Mouse (Mus musculus): ENCODE results near the gene Fam151a.
"Not testable (repeated sequence)": the region's sequence is repeated elsewhere in the genome, so short reads cannot be mapped to it uniquely, and the experiment has no call there.

Fam151a gene

GRCm38 (mm10) chr4:106733636-106734035 is at the start of gene Fam151a:
TSS of gene Fam151a (plus strand) at chr4:106733889.
- DNase-seq (ENCODE audit: low spot score) = no peak

GRCm38 (mm10) chr4:106688636-106689296 is 44.9 kb upstream of the Fam151a start:
- no peak for DNase-seq (ENCODE audit: low spot score)

- DNase-seq (ENCODE audit: low spot score) = no peak
These were observed 39.8 kb upstream of the Fam151a start for GRCm38 (mm10) chr4:106693841-106694430.

- no peak for DNase-seq (ENCODE audit: low spot score)
These were observed 33.7 kb upstream of the Fam151a start for GRCm38 (mm10) chr4:106699989-106700388.

DNA sequence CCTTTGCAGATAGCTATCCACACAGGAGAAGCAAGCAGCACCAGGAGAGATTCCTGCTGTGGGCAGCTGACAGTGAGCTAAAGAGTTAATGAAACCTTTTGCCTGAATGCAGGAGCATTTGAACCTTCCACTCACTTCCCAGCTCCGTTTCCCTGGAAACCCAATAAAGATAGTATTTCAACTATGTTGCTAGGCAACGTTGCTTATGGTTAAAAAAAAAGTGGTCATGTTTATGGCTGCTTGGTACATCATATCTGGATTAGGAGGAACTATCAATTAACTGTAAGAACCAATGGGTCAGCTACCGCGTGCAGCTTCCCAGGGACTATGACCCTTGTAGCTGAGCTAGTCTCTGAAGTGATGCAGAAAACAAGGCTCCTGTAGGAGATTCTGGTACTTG is 32.9 kb upstream of the Fam151a start:
- no peak for DNase-seq (ENCODE audit: low spot score)

DNA sequence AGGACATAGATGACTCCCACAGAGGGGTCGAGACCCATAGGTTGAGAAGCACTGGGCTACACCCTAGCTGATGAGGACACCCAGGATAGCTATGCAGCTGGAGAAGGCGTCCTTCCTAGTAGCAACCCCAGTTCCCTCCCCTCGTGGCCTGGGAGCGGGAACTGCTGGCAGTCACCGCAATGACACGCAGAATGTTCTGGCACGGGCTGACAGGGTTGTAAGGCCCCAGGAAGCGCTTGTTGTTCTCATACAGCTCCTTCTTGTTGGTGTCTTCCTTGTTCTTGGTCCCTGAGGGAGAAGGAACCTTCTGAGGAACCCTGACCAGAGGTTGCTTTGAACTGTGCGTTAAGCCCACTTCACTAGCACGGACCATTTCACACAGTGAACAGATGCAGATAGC is 29.7 kb upstream of the Fam151a start:
- DNase-seq (ENCODE audit: low spot score) = no peak

GRCm38 (mm10) chr4:106704416-106704815 is 29.3 kb upstream of the Fam151a start:
- no peak for DNase-seq (ENCODE audit: low spot score)

DNA sequence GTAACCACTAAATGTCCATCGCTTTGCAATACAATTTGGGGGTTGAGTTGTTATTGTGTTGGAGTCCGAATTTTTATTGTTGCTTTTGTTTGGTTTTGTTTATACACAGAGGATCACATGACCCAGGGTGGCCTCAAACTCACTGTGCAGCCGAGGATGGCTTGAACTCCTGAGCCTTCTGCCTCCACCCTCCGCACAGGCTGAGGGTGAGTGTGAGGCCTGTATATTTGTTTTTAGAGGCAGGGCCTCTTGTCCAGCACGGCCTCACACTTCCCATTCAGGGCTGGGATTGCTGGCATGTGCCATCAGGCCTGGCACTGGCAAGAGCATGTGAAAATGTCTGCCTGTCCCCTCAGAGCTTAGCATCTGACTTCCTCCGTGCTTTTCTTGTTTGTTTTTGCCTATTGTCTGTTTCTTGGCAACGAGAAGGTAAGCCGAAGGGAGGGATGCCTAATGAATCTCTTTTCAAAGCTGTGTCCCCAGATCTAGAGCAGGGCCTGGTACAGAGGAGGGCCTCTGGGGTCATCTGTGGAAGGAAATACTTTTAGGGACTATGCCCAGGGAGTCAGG is 28.5 kb upstream of the Fam151a start:
- no peak for DNase-seq (ENCODE audit: low spot score)

DNA sequence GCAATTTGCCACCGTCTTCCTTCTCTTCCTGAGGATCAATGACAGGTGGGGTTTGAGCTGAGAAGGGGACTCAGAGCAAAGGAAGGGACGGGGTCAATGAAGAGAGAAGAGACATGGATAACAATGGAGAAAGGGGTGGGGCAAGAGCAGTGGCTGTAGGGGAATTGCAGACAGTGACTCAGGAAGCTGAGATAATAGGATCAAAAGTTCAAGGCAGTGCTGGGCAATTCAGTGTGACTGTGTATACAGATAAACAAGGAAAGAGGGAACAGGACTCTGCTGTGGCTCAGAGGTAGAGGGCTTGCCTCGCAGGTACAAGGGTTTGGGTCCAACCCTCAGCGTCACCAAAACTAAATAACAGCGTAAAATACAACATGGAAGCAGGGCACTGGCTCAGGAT is 25.7 kb upstream of the Fam151a start:
- no peak for DNase-seq (ENCODE audit: low spot score)

DNA sequence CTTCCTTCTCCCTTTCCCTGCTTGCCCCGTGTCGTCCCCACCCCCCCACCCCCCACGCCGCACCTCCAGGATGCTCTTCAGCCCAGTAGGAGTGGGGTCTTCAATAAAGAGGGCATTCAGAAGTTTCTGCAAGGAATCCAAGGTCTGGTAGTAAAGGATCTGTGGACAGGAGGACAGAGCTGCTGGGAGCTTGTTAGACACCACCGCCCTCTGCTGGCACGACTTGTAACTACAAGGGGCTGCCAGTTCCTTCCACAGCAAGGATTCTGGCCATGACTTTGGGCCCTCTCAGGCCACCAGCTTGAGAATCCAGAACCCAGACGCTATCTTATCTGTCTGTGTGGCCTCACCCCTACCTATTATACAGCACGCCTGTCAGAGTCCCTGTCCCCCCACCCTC is 25.3 kb upstream of the Fam151a start:
- DNase-seq (ENCODE audit: low spot score) = peak; percentile 63

- DNase-seq (ENCODE audit: low spot score) = no peak
These were observed 20.1 kb upstream of the Fam151a start for GRCm38 (mm10) chr4:106713622-106714021.

GRCm38 (mm10) chr4:106720631-106721030 is 13.1 kb upstream of the Fam151a start:
- DNase-seq (ENCODE audit: low spot score) = no peak

DNA sequence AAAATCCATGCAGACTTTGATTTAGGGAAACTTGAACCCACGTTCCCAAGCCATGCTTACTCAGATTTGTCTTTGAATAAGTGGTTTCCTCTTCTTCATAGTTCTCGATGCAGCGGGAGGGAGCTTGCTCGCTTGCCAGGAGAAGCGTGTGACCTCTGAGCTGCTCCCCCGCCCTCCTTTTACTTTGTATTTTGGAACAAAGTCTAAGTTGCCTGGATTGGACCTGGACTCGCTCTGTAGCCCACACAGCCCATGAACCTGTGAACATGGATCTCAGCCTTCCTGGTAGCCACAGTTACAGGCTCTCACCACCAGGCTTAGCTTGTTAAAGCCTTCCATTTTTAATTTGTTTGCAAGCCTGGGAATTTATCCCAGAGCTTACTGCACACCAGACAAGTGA is 2.9 kb upstream of the Fam151a start, which contains the start of gene Mroh7:
Mroh7 (minus strand) TSS at position 112 of the 400 bp plus-strand sequence.
- no peak for DNase-seq (ENCODE audit: low spot score)

GRCm38 (mm10) chr4:106736884-106737283 is 3.2 kb downstream of the Fam151a start:
- DNase-seq (ENCODE audit: low spot score) = not testable (repeated sequence)

GRCm38 (mm10) chr4:106737904-106738303 is 4.2 kb downstream of the Fam151a start:
- no peak for DNase-seq (ENCODE audit: low spot score)

GRCm38 (mm10) chr4:106745862-106746261 is 12.2 kb downstream of the Fam151a start:
- no peak for DNase-seq (ENCODE audit: low spot score)

GRCm38 (mm10) chr4:106747001-106747580 is 13.4 kb downstream of the Fam151a start:
- no peak for DNase-seq (ENCODE audit: low spot score)

DNA sequence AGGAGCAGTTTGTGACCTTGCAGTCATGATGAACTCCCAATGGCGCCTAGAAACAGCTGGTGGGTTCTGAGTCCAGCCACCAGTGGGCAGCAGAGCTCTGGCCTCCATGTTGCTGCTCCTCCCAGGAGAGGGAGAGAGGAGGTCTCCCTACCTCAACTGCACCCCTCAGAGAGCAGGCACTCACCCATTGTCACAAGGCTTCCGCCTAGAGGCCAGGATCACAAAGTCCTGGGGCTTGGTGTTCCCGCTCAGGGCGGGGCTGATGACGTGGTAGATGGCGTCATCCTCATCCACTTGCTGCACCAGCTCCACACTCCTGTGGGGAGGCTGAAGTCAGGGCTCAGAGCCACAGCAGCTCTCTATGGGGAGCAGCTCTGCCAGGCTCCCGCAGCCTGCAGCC is 16.0 kb downstream of the Fam151a start:
- peak; percentile 55 for DNase-seq (ENCODE audit: low spot score)

- DNase-seq (ENCODE audit: low spot score) = no peak
These were observed 18.0 kb downstream of the Fam151a start for GRCm38 (mm10) chr4:106751726-106752125.

DNA sequence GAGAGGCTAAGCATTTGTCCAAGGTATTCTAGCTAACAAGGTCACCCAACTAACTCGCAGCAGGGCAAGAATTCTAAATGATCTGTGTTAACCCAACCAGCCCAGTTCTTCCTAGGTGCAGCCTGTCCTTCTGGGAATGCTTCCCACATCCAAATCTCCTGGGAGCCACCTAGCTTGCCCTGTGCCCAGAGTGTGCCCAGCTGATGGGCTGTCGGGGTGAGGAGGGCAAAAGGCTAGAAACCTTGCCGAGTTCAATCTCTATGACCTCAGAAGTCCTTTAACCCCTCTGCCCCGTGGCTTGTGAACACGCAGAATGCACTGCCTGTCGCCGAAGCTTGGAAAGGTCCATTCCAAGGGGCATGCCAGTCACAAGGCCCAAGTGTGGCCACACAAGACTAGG is 30.5 kb downstream of the Fam151a start:
- DNase-seq (ENCODE audit: low spot score) = no peak

- DNase-seq (ENCODE audit: low spot score) = no peak
These were observed 35.6 kb downstream of the Fam151a start for GRCm38 (mm10) chr4:106769306-106769705.

GRCm38 (mm10) chr4:106772558-106772957 is 38.9 kb downstream of the Fam151a start:
- DNase-seq (ENCODE audit: low spot score) = no peak

- not testable (repeated sequence) for DNase-seq (ENCODE audit: low spot score)
These were observed 42.1 kb downstream of the Fam151a start for GRCm38 (mm10) chr4:106775767-106776166.

All from c-Kit-positive CD71-positive TER-119-positive erythroid progenitor cells, embryonic 14.5 days (primary cell).